Mouse (Mus musculus): ENCODE results near the gene Mfsd13b. TPM values are rescaled to one million over a fixed set of nuclear protein-coding genes. Genes with fewer than 3 reads are reported as not detected.
A peak's percentile ranks its signal among the peaks of the same experiment; 100 is the strongest.
"Not testable (repeated sequence)": the region's sequence is repeated elsewhere in the genome, so short reads cannot be mapped to it uniquely, and the experiment has no call there.

Gene Mfsd13b
- polyA plus RNA-seq, 1 experiment from 2014 or later = not detected

- not testable (repeated sequence) for H3K4me1 ChIP-seq; H3K9ac ChIP-seq; H3K4me3 ChIP-seq (replicated peaks); ATAC-seq (replicated peaks; ENCODE audit: low FRiP score); H3K4me2 ChIP-seq; H3K27ac ChIP-seq; H3K9me3 ChIP-seq (replicated peaks); H3K36me3 ChIP-seq
- peaks cover 16% of the 10 kb centered on the region; the same call in 1 of the 2 replicates for H3K27me3 ChIP-seq
Observed at GRCm38 (mm10) chr7:121029947-121030346, 47.6 kb downstream of the Mfsd13b start.

DNA sequence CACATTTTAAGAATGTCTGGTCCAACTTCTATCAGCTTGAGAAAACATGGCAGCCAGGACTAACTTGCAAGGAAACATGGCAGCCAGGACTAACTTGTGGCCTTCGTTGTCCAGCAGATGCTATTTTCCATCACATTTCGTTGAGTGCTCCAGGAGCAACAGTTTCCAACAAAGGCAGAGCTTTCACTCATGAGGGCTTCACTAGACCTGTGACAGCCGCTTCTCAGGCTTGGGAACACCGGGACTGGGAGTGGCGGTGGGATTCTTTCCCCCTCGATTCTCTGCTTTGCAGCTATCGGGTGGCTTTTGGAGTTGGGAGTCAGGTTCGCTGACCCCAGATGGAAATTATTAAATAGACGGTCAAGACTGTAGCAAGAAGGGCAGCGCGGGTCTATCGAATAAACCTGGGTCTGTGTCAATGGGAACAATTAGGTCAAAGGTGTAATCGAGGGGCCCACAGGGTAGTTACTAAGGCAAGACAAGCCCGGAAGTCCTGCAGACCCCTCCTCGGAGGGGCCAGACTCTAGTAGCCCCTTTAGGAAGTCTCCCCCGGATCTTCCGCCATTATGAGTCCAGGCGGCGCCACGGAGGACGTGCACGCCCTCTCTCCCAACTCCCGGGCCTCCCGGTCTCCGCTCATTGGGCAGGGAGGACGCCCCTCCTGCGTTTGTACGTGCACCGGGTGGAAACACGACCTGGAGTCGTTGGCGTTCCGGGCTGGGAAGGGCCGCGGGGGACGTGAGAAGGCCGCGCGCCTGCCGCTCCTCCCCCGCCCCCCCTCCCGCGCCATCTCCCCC is 51.7 kb downstream of the Mfsd13b start, which contains the start of gene Mettl9:
Gene Mettl9 (plus strand): TSS at position 590 of the 797 bp plus-strand sequence.
- WGBS = 3% methylated on average over 39 of the region's 43 CpGs
- H3K27me3 ChIP-seq = peaks cover 16% of the 10 kb centered on the region; the same call in 1 of the 2 replicates
- H3K4me2 ChIP-seq = peak within 1 kb of the TSS; percentile 78
- H3K36me3 ChIP-seq = no peaks in the 10 kb centered on the region
- H3K27ac ChIP-seq = peak within 1 kb of the TSS; percentile 96
- peak within 1 kb of the TSS; percentile 81 for H3K4me3 ChIP-seq (replicated peaks)
- peak; percentile 97 for ATAC-seq (replicated peaks; ENCODE audit: low FRiP score)
- H3K9me3 ChIP-seq (replicated peaks) = no peaks in the 10 kb centered on the region
- H3K4me1 ChIP-seq = peaks cover 26% of the 10 kb centered on the region
- H3K9ac ChIP-seq = peak within 1 kb of the TSS; percentile 96

DNA sequence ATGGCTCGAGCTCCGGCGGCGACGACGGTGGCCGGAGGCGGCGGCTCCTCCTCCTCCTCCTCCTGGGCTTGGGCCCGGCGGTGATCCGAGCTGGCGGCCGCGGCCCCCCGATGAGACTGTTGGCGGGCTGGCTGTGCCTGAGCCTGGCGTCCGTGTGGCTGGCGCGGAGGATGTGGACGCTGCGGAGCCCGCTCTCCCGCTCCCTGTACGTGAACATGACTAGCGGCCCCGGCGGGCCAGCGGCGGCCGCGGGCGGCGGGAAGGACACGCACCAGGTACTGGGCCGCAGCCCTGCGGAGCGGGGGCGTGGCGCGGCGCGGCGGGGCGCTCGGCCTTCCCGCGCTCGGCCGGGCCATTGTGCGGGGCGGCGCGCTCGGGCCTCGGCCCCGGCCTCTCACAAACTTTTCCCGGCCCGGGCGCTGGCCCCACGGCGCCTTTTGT is 52.4 kb downstream of the Mfsd13b start:
- Histone ChIP-seq H3K36me3 (no peaks in the 10 kb centered on the region), H3K27ac (peak overlapping the region; percentile 96), H3K27me3 (peaks cover 16% of the 10 kb centered on the region; the same call in 1 of the 2 replicates), H3K4me1 (peaks cover 28% of the 10 kb centered on the region), H3K4me3 (replicated peaks) (peak overlapping the region; percentile 81), H3K4me2 (peak overlapping the region; percentile 78), H3K9ac (peak overlapping the region; percentile 96), H3K9me3 (replicated peaks) (no peaks in the 10 kb centered on the region)
- WGBS = 0% methylated on average over 42 of the region's 63 CpGs
- peak; percentile 88 for ATAC-seq (replicated peaks; ENCODE audit: low FRiP score)

- Histone ChIP-seq H3K27ac (peak overlapping the region; percentile 96), H3K4me3 (replicated peaks) (peak overlapping the region; percentile 81), H3K9me3 (replicated peaks) (no peaks in the 10 kb centered on the region), H3K9ac (peak overlapping the region; percentile 96), H3K36me3 (no peaks in the 10 kb centered on the region), H3K27me3 (peaks cover 16% of the 10 kb centered on the region; the same call in 1 of the 2 replicates), H3K4me1 (peaks cover 32% of the 10 kb centered on the region), H3K4me2 (peak overlapping the region; percentile 78)
- under 1% methylated on average over 22 of the region's 24 CpGs for WGBS
- ATAC-seq (replicated peaks; ENCODE audit: low FRiP score) = peak; percentile 49
Observed at GRCm38 (mm10) chr7:121035161-121035721, 52.9 kb downstream of the Mfsd13b start.

DNA sequence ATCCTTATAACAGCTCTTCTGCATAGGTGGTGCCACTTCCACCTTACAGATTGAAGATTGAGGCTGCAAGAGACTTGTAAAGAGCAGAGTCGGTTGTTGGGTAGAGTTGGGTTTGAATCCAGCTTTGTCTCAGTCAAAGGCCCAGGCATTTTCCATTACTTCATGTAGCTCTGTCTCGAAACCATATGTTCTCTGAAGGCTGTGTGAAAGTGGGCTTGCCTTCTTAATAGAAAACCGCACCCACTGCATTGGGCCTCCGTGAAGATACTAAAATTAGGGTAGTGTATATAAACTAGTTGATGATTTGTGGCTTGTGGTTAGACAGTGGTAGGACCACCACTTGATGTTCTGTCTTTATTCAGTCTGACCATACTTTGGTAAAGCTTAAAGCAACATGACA is 58.3 kb downstream of the Mfsd13b start:
- Histone ChIP-seq H3K9ac (no peak overlapping the region), H3K27me3 (no peaks in the 10 kb centered on the region), H3K4me3 (replicated peaks) (no peak overlapping the region), H3K4me2 (no peak overlapping the region), H3K36me3 (no peaks in the 10 kb centered on the region), H3K9me3 (replicated peaks) (no peaks in the 10 kb centered on the region), H3K27ac (no peak overlapping the region), H3K4me1 (peaks cover 47% of the 10 kb centered on the region)
- no peak for ATAC-seq (replicated peaks; ENCODE audit: low FRiP score)
- 95% methylated on average over 4 of the region's 4 CpGs for WGBS

DNA sequence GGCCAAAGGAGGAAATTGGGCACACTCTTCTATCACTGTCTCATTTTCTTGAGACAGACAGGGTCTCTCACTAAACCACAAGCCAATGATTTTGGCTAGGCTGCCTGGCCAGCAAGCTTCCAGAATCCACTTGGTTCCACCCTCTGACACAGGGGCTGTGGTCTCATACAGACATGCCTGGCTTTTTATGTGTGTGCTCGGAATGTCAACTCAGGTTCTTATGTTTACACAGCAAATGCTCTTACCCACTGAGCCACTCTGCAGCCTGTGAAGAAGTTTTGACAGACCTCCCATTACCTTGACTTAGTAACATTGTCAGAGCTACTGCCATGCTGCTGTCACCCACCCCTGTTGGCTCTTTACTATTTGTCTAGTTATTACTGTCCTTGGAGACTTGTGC is 59.7 kb downstream of the Mfsd13b start:
- Histone ChIP-seq H3K9me3 (replicated peaks) (no peaks in the 10 kb centered on the region), H3K27me3 (no peaks in the 10 kb centered on the region), H3K4me1 (peaks cover 48% of the 10 kb centered on the region), H3K4me2 (no peak overlapping the region), H3K36me3 (no peaks in the 10 kb centered on the region), H3K4me3 (replicated peaks) (no peak overlapping the region), H3K9ac (no peak overlapping the region), H3K27ac (no peak overlapping the region)
- WGBS = 66% methylated on average over 1 of the region's 1 CpGs
- ATAC-seq (replicated peaks; ENCODE audit: low FRiP score) = no peak

DNA sequence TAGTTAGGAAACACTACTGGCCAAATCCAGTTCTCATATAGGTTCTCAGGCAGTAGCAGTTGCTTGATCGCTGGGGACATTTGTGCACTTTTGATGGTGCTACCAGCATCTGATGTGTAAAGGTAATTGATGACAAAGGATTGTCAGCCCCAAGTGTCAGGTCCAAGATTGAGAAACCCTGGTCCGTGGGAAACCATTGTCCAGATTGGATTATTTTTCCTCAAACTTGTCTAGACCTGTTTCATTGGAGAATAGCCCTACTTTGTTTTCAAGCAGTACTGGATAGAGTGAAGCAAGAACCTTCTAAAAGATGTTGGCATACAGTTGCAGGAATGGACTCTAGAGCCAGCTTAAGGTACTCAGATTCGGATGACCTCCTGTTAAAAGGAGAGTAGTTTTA is 60.7 kb downstream of the Mfsd13b start:
- H3K4me2 ChIP-seq = no peak overlapping the region
- no peak overlapping the region for H3K27ac ChIP-seq
- no peaks in the 10 kb centered on the region for H3K27me3 ChIP-seq
- no peak overlapping the region for H3K4me3 ChIP-seq (replicated peaks)
- H3K4me1 ChIP-seq = peaks cover 40% of the 10 kb centered on the region
- peaks cover 3% of the 10 kb centered on the region; the same call in 1 of the 2 replicates for H3K36me3 ChIP-seq
- ATAC-seq (replicated peaks; ENCODE audit: low FRiP score) = no peak
- H3K9ac ChIP-seq = no peak overlapping the region
- no peaks in the 10 kb centered on the region for H3K9me3 ChIP-seq (replicated peaks)
- WGBS = 95% methylated on average over 3 of the region's 3 CpGs

DNA sequence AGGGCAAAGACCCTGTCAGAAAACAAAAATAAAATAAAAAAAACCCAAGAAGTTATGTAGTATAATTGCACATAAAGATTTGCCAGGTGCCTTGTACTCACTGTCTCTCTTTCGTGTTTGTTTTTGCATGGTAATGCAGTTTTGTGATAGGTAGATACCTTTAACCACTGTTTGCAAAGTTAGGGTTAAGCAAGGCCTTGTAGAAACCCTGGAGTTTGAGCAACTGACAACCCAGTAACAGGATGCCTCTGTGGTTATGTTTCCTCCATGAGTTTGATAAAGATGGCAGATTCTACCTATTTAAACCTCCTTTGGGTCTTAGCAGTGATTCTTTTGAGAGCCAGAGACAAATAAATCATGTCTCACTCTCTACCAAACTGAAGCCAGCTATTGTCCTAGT is 61.2 kb downstream of the Mfsd13b start:
- Histone ChIP-seq H3K36me3 (peaks cover 8% of the 10 kb centered on the region; the same call in 1 of the 2 replicates), H3K27ac (no peak overlapping the region), H3K9ac (no peak overlapping the region), H3K4me1 (peaks cover 37% of the 10 kb centered on the region), H3K4me3 (replicated peaks) (no peak overlapping the region), H3K9me3 (replicated peaks) (no peaks in the 10 kb centered on the region), H3K27me3 (no peaks in the 10 kb centered on the region), H3K4me2 (no peak overlapping the region)
- no peak for ATAC-seq (replicated peaks; ENCODE audit: low FRiP score)
- 97% methylated on average over 1 of the region's 1 CpGs for WGBS

DNA sequence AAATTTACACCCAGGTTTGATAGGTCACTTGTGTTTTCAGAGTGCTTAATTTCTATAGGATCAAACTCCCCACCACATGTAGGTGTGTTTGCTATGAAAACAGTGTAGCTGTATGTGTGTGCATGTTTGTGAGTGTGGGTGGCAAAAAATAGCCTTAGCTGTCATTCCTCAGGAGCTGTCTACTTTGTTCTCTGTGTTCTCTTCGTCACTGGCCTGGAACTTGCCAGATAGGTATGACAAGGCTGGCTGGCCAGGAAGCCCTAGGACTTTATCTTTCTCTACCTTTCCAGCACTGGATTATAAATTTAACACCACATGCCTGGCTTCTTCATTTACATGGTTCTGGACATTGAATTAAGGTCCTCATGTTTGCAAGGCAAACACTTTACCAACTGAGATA is 61.9 kb downstream of the Mfsd13b start:
- Histone ChIP-seq H3K9ac (no peak overlapping the region), H3K4me1 (peaks cover 37% of the 10 kb centered on the region), H3K4me2 (no peak overlapping the region), H3K9me3 (replicated peaks) (no peaks in the 10 kb centered on the region), H3K36me3 (peaks cover 14% of the 10 kb centered on the region; the same call in 1 of the 2 replicates), H3K4me3 (replicated peaks) (no peak overlapping the region), H3K27me3 (no peaks in the 10 kb centered on the region), H3K27ac (no peak overlapping the region)
- 53% methylated on average over 1 of the region's 1 CpGs for WGBS
- ATAC-seq (replicated peaks; ENCODE audit: low FRiP score) = no peak

DNA sequence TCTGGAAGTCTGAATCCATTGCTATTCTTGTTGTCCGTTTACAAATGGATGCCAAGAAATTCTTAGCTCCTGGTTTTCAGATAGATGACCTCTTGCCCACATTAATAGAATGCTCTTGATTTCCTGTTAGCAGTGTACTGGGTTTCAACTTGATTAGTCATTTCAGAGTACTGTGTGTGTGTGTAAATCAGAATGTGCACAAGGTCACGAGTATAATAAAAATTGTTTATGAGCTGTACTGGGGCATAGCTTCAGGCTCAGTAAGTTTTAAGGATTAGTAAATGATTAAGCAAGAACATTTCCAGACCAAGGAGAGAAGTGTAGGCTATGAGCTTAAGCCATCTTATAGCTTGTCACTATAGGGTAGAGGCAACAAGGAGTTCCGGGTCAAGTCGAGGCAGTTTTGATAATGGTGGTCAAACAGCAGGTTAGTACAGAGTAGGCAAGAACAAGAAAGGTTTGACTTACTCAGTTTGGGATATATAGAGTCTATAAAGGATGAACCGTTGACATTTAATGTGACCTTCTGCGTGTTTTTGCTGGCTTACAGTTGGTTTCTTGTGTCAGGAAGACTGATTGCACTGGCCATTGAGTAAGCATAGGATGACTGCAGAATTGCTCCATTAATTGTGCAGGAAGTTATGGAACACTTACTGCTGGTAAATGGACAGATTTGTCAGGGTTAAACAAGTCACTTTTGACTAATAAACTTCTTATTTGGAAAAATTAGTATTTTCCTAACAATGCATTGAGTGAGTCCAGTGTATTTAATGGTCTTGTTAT is 63.6 kb downstream of the Mfsd13b start:
- WGBS = 50% methylated on average over 6 of the region's 6 CpGs
- H3K27me3 ChIP-seq = no peaks in the 10 kb centered on the region
- peak overlapping the region; percentile 45; the same call in 1 of the 2 replicates for H3K27ac ChIP-seq
- no peak overlapping the region for H3K4me2 ChIP-seq
- H3K4me1 ChIP-seq = peaks cover 25% of the 10 kb centered on the region
- H3K4me3 ChIP-seq (replicated peaks) = no peak overlapping the region
- peak; percentile 69 for ATAC-seq (replicated peaks; ENCODE audit: low FRiP score)
- H3K9me3 ChIP-seq (replicated peaks) = no peaks in the 10 kb centered on the region
- peaks cover 28% of the 10 kb centered on the region; the same call in 1 of the 2 replicates for H3K36me3 ChIP-seq
- no peak overlapping the region for H3K9ac ChIP-seq

- WGBS = 95% methylated on average over 2 of the region's 2 CpGs
- Histone ChIP-seq H3K36me3 (peaks cover 43% of the 10 kb centered on the region), H3K4me2 (no peak overlapping the region), H3K9me3 (replicated peaks) (no peaks in the 10 kb centered on the region), H3K4me1 (peaks cover 27% of the 10 kb centered on the region), H3K9ac (no peak overlapping the region), H3K4me3 (replicated peaks) (no peak overlapping the region), H3K27ac (no peak overlapping the region), H3K27me3 (no peaks in the 10 kb centered on the region)
- ATAC-seq (replicated peaks; ENCODE audit: low FRiP score) = no peak
Observed at GRCm38 (mm10) chr7:121047624-121048023, 65.3 kb downstream of the Mfsd13b start.

- Histone ChIP-seq H3K36me3 (peaks cover 90% of the 10 kb centered on the region), H3K9me3 (replicated peaks) (no peaks in the 10 kb centered on the region), H3K27ac (no peak overlapping the region), H3K4me3 (replicated peaks) (no peak overlapping the region), H3K9ac (no peak overlapping the region), H3K27me3 (no peaks in the 10 kb centered on the region), H3K4me1 (0 out of 2 replicates have a peak, but pooled peaks cover 6% of the 10 kb centered on the region), H3K4me2 (no peak overlapping the region)
- WGBS = 85% methylated on average over 4 of the region's 4 CpGs
- no peak for ATAC-seq (replicated peaks; ENCODE audit: low FRiP score)
Observed at GRCm38 (mm10) chr7:121053071-121053470, 70.8 kb downstream of the Mfsd13b start.

All from kidney, embryonic 15.5 days (tissue).